Mouse (Mus musculus) spleen, postnatal 10 days (tissue): ENCODE measurements at regions not wholly inside any gene's neighbourhood (a gene's known extent, or its start where the extent isn't known, plus 50 kb on each side); places are given as distances from the start of the nearest gene placed in this dataset.
A peak's percentile ranks its signal among the peaks of the same experiment; 100 is the strongest.

ENCODE experiments used
- DNase-seq, 2 experiments: peaks; one replicate each; pipeline ENCODE4 v3.0.0; 2021 to 2022; ENCODE audit warnings: low spot score in 2 of 2

DNA sequence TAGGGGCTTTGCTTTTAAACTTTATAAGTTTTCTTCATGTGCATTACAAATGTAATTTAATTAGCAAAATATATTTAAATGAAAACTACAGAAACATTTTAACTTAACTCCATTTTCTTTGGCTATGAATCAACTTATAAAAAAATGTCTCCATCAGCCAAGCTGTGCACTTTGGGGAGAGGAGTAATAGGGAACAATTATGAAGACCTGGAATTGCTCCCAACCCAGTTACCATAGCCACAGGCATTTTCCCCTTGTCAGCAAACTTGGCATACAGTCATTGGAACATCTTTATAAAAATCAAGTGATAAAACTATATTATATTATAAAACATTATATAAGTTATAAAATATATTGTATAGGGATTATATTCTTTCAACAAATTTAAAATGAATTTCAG is 65.0 kb downstream of the Atxn7l3b start:
- DNase-seq = no peak

DNA sequence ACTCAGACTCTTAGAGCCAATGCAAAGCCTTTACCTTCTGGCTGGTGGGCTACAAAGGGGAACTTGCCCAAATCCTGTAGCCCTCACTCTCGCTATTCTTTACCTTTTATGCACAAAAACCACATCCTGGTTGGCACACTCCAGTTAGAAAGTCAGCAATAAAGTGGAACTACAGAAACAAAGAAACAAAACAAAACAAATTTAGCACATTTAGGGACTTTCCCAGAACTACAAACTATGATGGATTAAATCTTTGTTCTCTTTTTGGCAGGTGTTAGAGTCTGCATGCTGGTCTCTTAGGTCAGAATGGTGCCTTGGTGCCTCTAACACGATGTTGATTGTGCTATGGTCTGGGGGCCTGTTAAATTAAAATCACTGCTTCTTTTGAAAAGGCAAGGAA is 65.4 kb downstream of the Atxn7l3b start:
- no peak for DNase-seq

DNA sequence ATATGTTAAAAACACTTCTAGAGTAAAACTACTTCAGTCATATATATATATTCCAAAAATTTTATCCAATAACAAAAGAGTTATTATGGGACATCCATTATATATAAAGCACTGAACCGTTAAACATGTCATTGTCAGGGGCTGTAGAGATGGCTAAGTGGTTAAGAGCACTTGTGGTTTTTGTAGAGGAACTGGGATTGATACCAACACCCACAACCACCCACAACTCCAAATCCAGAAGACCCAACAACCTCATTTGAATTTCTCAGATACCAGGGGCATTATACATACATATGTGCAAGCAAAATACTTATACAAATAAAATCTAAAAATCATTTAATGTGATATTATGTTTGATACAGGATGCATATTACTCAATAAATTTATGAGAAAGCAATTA is 76.8 kb downstream of the Atxn7l3b start:
- DNase-seq = no peak

DNA sequence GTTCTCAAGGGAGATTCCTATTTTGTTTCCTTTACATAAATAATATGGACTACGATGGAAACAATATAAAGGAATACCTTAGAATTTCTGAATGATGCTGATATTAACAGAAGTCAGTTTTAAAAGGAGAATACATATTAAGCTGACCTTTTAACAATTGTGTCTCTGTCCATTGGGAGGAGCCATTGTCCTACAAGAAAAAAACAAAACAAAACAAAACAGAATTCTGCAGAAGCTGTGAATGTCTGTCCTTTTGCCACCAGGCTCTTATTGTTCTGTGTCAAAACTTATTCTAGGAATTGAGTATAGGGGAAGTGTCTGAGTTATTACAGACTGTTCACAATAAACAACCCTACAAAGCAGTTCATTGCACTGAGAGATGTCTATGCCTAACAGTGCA is 82.6 kb downstream of the Atxn7l3b start:
- no peak for DNase-seq

DNA sequence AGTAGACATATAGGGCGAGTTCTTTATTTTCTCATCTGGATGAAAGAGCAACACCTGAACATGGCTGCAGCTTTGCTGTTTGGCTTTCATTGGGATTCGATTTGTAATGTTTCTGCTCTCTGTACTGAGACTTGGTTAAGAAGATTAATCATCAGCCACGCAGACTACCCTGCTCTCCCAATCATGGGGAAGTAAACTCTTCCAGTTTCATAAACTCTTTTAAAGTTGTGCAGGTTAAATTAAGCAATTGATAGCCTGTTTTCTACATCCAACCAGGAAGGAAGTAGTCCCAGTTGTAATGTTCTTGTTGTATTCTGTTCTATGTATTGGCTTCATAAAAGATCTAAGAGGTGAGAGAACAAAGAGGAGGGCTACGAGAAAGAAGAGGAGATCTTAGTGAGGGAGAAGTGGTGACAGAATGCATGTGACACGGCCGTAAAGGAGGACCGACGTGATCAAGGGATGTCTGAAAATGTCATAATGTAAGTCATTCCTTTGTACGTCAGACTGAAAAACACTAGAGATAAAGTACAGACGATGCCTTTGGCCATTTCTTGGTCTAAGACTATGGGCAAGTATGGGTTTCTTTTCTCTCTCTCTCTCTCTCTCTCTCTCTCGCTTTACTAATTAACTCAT is 91.3 kb downstream of the Atxn7l3b start:
- no peak for DNase-seq

DNA sequence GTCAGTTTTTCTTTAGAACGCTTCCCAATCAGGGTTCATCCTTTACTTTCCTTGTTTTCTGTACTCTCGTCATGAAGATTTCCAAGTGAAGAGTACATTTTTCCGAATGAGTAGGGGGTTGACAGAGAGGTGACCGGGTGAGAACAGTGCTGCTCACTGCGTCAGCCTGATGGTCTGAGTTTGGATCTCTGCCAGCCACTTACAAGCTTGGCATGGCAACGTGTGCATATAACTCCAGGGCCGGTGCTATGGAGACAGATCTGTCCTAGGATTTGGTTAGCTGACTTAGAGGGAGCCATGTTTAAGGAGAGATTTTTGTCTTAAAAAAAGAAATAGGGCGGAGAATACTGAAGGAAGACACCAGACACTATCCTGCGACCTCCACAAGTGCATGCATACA is 92.8 kb downstream of the Atxn7l3b start:
- no peak for DNase-seq

DNA sequence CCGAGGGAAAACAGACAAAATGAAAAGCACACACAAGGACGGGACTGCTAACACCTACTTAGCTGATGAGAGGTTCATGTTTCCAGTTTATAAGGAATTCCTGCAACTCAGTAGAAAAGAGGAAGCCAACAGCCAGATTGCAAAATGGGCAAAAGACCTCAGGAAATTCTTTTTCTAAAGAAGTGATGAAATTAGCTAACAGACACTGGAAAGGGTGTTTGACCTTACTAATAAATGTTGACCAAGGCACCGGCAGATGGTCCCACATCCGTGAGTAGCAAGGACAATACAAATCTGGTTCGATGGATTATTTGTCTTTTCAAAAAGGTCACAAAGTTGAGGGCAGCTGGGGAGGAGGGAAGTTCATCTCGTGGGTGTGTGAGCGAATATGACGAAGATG is 93.3 kb downstream of the Atxn7l3b start:
- DNase-seq = no peak

DNA sequence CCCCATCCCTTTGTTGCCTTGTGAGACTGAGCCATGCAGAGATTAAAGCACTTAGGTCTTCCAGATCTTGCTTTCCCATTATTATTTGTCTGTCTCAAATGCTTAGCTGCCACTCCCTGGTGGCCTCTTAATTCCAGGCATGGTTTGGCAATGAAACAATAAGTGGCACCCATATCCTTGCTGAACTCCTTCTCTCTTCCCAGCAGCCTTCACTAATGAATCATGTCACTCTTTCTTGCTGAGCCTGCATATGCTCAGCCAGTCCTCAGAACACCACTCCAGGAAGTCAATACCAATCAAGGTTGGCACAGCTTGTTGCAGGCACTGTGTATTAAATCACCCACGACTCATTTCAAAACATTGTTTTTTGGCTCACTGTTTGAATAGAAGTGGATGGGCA is 118.6 kb downstream of the Atxn7l3b start:
- no peak for DNase-seq

DNA sequence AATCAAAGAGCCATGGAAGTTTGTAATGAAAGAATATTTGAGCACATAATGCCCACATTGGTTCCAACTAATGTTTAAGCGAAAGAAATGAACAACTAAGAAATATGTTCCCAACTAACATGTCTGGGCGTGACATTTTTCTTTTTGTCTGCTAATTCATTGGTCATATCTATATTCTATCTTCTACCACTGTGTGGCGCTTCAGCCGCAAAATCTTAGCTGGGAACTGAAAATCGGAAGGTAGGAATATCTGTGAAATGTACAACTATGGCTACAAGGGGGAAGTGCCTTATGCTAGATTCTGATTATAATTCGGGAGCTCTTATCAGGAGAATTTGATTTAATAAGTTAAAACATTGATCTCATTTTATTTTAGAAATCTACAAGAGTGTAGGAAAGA is 125.2 kb downstream of the Atxn7l3b start:
- DNase-seq = no peak

DNA sequence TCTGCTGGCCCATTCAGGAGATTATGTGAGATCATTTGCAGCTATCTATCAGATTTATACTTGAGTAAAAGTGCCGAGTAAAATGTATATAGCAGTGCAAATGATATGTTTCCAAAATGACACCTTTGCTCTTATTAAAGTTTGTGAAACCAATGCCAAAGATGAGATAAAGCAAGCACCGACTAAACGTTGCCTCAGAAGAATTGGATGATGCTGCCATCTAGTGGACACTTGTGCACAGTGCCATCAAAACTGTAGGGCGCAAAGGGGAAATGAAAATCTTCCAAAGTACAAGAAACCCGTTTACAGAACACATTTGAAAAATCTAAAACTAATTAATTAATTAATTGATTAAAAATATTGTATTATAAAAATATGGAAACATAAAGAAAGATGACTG is 127.2 kb downstream of the Atxn7l3b start:
- DNase-seq = peak in 1 of 2 experiments; percentile 22

DNA sequence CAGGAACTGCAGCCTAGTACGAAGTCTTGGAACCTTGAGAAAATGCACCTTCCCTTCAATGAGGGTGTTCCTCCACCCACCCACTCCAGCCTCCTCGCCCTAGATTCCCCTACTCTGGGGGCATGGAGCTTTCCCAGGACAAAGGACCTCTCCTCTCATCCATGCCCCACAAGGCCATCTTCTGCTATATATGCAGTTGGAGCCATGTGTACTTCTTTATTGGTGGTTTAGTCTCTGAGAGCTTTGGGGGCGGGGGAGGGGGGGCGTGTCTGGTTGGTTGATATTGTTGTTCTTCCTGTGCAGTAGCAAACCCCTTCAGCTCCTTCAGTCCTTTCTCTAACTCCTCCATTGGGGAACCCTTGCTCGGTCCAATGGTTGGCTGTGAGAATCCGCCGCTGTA is 130.2 kb downstream of the Atxn7l3b start:
- no peak for DNase-seq

DNA sequence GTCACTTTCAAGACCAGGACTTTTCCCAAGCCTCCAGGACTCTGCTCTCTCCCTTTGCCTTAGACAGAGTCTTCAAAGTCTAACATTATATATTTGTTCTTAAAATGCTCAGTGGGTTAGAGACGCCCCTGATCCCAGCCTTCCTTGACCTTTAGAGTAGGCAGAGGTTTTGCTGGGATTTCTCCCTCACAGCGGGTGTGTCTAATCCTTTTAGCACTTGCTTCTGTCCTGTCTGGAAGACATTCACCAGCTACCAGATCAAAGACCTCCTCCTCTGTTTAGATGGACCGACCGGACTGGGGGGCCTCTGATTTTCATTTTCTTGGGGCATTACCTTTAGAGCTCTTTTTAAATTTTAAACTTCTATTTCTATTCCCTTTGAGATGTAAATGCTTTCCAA is 130.7 kb downstream of the Atxn7l3b start:
- DNase-seq = no peak

DNA sequence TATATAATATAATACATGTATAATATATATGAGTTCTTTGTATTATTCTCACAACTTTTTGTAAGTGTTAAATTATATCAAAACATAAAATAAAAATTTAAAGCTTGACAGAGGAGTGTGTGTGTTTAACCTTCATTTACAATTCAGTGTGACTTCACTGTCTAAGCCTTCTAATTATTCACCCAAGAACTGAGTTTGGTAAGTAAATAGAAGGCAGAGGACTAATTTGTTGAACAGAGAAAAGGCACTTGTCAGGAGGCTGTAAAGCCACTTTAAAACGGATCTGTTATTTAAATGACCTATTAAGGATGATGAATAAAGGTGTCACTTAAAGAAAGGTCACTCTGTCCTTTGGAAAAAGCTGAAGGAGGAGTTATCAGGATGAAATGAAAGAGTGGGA is 132.9 kb downstream of the Atxn7l3b start:
- no peak for DNase-seq

DNA sequence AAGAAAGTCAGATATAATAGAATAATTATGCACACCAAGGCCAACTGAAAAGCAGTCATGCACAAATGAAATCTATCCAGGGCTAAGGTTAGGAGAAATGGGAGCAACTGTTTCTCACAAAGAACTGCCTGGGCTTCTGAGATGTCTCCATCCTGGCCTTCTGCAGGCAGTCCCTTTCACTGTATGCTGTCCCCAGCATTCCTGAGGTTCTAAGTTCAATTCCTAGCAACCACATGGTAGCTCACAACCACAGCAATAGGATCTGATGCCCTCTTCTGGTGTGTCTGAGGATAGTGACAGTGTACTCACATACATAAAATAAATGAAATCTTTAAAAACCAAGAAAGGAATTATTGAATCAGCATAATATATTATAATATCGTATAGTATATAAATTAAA is 133.3 kb downstream of the Atxn7l3b start:
- no peak for DNase-seq

DNA sequence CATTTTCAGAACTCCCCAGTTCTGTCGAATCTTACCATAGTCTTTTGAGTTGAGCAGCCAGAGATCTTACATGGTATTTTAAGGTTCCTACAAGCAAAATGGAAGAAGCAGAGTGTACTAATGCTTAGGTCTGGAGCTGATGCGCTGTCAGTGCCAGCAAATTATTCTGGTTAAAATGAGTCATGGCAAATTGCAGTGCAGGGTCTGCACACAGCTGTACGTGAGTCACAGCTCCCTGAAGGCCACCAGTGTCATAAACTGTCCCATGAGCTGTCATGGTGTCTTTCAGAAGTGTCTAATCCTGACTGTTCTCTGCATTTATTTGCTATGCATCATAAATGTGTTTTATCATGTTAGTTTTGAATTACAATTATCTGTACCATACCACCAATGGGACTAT is 140.6 kb downstream of the Atxn7l3b start:
- no peak for DNase-seq

DNA sequence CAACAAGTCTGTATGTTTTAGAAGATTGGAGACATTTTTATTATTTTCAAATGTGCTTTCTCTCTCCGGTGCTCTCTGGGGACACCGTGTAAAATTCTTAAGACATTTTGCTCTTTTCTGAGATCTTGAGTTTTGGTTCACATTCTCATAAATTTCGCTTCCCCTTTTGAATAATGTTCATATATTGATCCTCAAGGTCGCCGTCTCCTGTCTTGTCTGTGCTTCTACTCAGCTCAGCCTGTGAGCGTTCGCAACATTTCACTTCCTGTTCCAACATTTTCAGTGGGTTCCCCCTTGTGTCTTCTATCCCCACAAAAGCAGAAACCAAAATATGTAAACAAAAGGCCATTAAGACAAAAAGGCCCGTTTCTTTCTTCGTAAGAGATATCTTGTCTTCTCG is 154.5 kb downstream of the Atxn7l3b start:
- no peak for DNase-seq

DNA sequence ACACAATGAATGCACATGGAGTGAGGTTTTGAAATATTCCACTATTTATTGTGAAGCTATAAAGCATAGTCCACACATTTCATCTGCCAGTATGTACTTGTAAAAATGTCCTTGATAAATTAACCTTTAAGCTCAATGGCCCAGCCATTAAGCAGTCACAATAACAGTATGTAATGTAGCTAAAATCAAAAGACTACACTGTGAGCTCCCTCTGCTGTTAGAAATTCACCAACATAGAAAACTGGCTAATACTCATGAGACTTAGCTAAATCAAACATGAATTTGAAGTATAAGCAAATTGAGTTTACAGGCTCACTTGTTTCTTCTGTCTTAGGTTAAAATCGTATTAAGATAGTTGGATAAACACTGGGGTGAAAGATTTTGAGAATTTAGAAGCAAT is 182.1 kb downstream of the Atxn7l3b start:
- DNase-seq = no peak

DNA sequence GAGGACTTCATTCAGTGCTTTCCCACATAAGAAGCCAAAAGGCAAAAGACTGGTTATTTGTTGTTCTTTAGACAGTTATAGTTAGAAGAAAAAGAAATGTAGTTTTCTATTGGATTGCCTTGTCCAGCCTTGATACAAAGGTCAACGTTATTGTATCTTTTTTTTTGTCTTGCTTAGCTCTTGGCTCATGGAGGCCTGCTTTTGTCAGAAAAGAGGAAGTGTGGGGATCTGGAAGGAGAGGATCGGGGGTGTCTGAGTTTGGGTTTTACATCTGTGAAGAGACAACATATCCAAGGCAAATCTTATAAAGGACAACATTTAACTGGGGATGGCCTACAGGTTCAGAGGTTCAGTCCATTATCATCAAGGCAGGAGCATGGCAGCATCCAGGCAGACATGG is 185.3 kb downstream of the Atxn7l3b start:
- no peak for DNase-seq

DNA sequence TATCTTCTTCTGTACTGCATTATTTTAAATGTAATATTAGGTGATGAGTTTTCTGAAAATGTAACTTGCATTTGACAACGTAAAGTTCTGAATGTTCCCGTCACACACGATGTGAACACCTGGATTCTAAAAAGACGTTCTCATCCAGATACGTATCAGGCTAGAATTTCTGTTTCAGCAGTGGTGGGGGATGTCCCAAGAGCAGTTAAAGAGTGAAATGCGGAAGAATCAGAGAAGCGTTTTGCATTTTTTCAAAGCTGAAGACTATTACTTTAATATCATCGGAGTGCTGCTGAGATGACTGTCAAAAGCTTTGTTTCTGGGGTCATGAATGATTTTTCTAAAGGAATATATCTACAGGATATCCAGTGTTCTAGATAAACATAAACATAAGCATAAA is 186.7 kb downstream of the Atxn7l3b start:
- DNase-seq = no peak
